In genomic region chr1:158653808-158654520, GRCm38 (mm10) we compare ENCODE assay signal across 9 mouse cellular contexts.
DNase-seq lines count a peak whose midpoint lies in the region; ATAC-seq and TF ChIP-seq lines count a peak whose summit lies in the region.
"Had no signal": no experiment of that assay in that cellular context is flagged by ENCODE, and none has a peak within 500 bp of the region (broad histone marks: within the 10 kb centered on the region; RNA-seq: fewer than 3 reads in every experiment).

No protein-coding gene starts in this region.

- H3K9ac ChIP-seq in midbrain, embryonic 11.5 days (ENCODE audit: low read length), result no peak overlapping the region

- peak; percentile 60 for TF ChIP-seq CTCF in gastrocnemius, adult 2 months (IDR thresholded peaks at IDR 0.05)

- H3K27ac ChIP-seq in gastrocnemius, adult 2 months, result no peak overlapping the region
- no peak overlapping the region; the same call in 1 of the 2 replicates for H3K27ac ChIP-seq in midbrain, embryonic 11.5 days (ENCODE audit: low read depth, low read length)

- ATAC-seq in granulocyte monocyte progenitor cell, adult 5-6 weeks (replicated peaks; ENCODE audit: poor library complexity, severe bottlenecking), result peak; percentile 68; the same call in 1 of the 2 replicates
- ATAC-seq in midbrain, embryonic 11.5 days (ENCODE audit: low FRiP score), result peak; percentile 73

- no peaks in the 10 kb centered on the region for H3K4me1 ChIP-seq in midbrain, embryonic 11.5 days (ENCODE audit: control insufficient read depth, insufficient read depth, low read length)

- H3K9me3 ChIP-seq in midbrain, embryonic 11.5 days (ENCODE audit: control insufficient read depth, low read length), result no peaks in the 10 kb centered on the region

- no peak overlapping the region for H3K4me3 ChIP-seq in gastrocnemius, adult 2 months
- H3K4me3 ChIP-seq in midbrain, embryonic 11.5 days (ENCODE audit: low read depth, low read length), result no peak overlapping the region

- no peak overlapping the region for H3K4me2 ChIP-seq in midbrain, embryonic 11.5 days

- intact Hi-C loops in gastrocnemius, adult 2 months (cut with DNase I), result loop anchor here (5.0 to 10.0 kb wide), 2 partner anchors 909 to 1102 kb away; no protein-coding TSS in a partner anchor
- intact Hi-C loops in gastrocnemius, postnatal 36 days (cut with DNase I), result loop anchor here (5.0 to 10.0 kb wide), 3 partner anchors 309 to 1102 kb away; no protein-coding TSS in a partner anchor

- WGBS in midbrain, embryonic 11.5 days, result 23% methylated on average over 4 of the region's 4 CpGs

- DNase-seq in gastrocnemius, adult 2 months, result no peak
- DNase-seq in gastrocnemius, postnatal 36 days, result no peak
- peak; percentile 72 for DNase-seq in ES-CJ7 (ENCODE audit: low read depth, low spot score)
- peak; percentile 72 for DNase-seq in cerebellum, adult 9-10 months
- peak; percentile 56 for DNase-seq in kidney, postnatal 10 days
- peak; percentile 93 for DNase-seq in midbrain, embryonic 11.5 days (ENCODE audit: low spot score, missing footprints)
- DNase-seq in T-cell, adult 2 months (ENCODE audit: low spot score), result no peak

- no peaks in the 10 kb centered on the region for H3K27me3 ChIP-seq in midbrain, embryonic 11.5 days (ENCODE audit: control insufficient read depth, insufficient read depth, low read length)

- H3K36me3 ChIP-seq in midbrain, embryonic 11.5 days (ENCODE audit: control insufficient read depth, insufficient read depth, low read length), result no peaks in the 10 kb centered on the region
- H3K36me3 ChIP-seq: G1E had no signal

Comparison
In these comparisons a context has a peak if more than half of its experiments do, and no peak if none do; other contexts are left out.
1. DNase-seq: peak in ES-CJ7 (single experiment), cerebellum, adult 9-10 months (single experiment), kidney, postnatal 10 days (single experiment) and midbrain, embryonic 11.5 days (single experiment); none in gastrocnemius, adult 2 months (single experiment), gastrocnemius, postnatal 36 days (0 of 2) and T-cell, adult 2 months (single experiment).